Mouse (Mus musculus): ENCODE measurements around the gene Ly6f.
"Not testable (repeated sequence)": the region's sequence is repeated elsewhere in the genome, so short reads cannot be mapped to it uniquely, and the experiment has no call there.

The Ly6f gene

DNA sequence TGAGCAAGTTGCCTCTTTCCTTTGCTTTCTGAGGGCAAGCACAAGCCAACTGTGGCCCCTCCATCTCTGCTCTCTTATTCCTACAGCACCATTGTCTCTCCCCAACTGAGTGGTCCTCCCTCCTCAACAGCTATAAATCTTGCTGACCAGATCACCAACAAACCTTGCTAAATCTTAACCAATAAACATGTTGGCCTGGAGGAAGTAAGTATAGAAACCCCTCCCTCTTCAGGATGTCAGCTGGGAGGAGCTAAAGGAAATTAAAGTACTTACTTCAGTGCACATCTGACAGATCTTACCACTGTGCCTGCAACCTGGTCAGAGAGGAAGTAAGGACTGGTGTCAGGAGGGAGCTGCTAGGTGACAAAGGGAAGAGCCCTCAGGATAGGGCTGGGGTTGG, at the start of gene Ly6f:
TSS of gene Ly6f (plus strand) at position 301 of the 400 bp plus-strand sequence.
- no peak for DNase-seq (ENCODE audit: low spot score)

DNA sequence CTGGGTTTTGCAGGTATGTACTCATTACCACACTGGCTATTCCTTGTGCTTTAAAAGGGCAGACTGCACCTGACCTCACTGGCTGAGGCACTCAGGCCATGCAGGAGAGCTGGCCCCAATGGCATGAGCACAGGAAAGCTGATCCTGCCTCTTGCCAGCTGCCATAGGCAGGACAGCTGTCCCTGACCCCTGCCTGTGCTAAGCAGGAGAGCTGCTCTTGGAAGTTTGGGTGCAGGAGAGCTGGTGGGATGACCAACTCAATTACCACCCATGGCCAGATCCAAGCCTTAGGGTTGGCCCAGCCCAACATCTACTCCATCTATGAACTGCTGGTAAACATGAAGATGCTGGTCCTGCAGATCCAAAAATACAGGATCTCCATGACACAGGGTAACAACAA, 46.3 kb upstream of the Ly6f start:
- DNase-seq (ENCODE audit: low spot score) = no peak

- DNase-seq (ENCODE audit: low spot score) = no peak
Measured at GRCm38 (mm10) chr15:75237736-75238288, 30.4 kb upstream of the Ly6f start.

GRCm38 (mm10) chr15:75240558-75240957, 27.7 kb upstream of the Ly6f start:
- DNase-seq (ENCODE audit: low spot score) = no peak

DNA sequence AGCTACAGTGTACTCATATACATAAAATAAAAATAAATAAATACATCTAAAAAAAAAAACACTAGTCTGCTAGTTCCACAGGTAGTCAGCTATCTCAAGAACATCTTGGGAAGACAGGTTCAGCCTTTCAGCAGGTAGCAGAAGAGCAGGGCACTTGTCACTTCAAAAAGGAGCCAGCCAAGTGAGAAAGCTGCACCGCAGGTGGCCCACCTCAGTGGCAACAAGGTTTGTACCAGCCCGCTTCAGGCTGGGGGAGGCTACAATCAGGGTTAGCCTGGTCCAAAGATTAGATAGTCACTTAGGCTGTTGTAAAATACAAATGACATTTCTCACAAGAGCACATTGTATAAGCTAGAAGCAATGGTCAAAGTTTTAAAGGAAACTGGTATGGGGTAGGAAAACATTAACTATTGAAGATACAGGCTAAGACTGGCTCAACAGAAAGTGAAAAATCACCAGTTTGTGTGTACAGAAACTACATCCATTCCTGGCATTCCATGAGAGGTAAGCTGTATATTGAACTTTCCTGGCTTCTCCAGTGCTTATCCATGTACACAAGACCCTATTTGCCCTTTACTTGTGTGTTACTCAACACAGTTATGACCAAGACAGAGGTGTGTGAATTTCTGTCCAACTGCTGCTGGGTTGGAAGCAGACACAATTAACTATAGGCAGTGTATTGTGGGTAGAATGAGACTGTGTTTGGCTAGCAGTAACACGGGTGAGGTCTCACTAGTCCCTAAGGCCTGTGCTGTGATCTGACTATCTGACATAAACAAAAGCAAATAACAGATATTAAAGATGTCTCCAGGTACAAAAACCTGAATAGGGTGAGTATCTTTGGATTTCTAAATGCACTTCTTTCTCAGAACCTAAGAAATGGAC, 25.2 kb upstream of the Ly6f start:
- no peak for DNase-seq (ENCODE audit: low spot score)

DNA sequence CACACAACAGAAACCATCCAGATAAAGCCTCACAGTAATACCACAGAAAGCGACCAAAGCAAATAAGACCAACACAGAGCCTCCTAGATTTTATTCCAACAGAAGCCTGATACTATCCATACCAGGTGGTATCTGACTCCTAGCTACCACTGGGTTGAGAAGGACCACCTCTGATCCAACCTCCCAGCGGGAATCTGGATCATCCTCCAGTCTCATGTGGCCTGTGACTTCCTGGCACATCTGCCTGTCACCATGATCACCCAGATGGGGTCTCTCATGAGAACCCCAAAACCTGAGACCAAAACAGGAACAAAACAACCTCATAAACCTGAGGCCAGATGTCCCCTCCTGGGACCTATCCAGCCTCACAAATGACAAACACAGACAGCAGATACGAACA, 13.6 kb upstream of the Ly6f start:
- DNase-seq (ENCODE audit: low spot score) = no peak

GRCm38 (mm10) chr15:75265863-75266262, 2.4 kb upstream of the Ly6f start:
- DNase-seq (ENCODE audit: low spot score) = no peak

DNA sequence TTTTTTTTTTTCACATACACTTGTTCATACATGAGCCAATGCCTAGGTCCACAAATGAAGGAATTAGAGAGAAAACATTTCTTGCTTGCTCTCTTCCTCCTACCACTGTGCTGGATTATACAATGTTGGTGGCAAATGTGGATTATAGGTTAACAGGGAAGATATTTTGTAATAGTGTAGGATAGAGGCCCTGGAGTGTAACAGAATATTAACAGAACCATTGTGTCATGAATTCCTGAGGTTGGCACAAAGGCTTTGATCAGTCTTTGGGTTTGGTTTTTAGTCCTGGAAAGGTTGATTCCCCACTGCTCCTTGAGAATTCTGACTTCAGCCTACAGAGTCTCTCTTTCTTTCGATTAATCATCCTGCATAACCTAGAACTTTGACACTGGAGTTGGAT, 1.6 kb upstream of the Ly6f start:
- no peak for DNase-seq (ENCODE audit: low spot score)

- no peak for DNase-seq (ENCODE audit: low spot score)
Measured at GRCm38 (mm10) chr15:75268916-75269829, 952 bp downstream of the Ly6f start.

GRCm38 (mm10) chr15:75270169-75270568, 1.9 kb downstream of the Ly6f start:
- DNase-seq (ENCODE audit: low spot score) = no peak

DNA sequence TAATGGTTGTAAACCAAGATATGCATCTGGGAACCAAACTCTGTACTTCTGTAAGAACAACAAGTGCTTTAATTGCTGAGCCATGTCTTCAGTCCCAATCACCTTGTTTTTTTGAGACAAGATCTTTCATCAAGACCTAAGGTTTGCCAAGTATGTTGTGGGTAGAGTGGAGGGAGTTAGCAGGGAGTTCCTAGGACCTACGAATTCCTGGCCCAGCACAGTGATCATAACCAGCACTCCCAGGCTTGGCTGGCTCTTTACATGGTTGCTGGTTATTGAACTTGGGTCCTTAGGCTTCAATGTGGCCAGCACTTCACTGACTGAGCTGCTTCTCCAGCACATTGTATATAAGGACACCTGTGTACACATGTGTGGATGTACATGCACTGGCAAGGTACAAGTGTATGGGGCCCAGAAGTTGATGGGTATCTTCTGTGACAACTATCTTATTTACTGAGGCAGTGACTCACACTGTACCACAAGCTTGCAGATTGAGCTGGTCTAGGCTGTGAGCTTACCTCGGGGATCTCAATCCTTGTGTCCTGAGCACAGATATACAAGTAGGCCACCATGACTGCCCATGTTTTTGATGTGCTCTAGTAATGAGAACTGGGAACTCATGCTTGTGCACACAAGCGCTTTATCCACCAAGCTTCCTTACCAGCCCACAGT, 2.6 kb downstream of the Ly6f start:
- DNase-seq (ENCODE audit: low spot score) = no peak

- DNase-seq (ENCODE audit: low spot score) = no peak
Measured at GRCm38 (mm10) chr15:75271426-75271825, 3.2 kb downstream of the Ly6f start.

DNA sequence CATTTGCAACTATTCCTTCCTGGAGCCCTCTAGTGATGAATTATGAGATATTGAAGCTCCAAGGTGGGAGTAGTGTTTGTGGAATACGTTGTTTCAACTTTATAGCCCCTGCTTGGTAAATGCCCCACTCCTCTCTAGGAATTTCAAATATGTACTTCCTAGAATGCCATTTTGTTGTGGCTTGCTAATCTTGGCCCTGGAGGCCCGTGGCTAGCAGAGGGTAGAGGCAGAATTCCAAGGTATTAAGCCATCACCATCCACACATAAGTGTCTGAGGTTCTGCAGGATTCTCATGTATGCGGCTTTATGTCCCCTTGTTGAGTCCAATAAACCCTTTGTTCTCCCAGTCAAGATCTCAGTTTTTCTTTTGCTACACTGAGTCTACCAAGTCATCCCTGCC, 3.7 kb downstream of the Ly6f start:
- DNase-seq (ENCODE audit: low spot score) = no peak

GRCm38 (mm10) chr15:75281991-75282390, 13.8 kb downstream of the Ly6f start:
- not testable (repeated sequence) for DNase-seq (ENCODE audit: low spot score)

DNA sequence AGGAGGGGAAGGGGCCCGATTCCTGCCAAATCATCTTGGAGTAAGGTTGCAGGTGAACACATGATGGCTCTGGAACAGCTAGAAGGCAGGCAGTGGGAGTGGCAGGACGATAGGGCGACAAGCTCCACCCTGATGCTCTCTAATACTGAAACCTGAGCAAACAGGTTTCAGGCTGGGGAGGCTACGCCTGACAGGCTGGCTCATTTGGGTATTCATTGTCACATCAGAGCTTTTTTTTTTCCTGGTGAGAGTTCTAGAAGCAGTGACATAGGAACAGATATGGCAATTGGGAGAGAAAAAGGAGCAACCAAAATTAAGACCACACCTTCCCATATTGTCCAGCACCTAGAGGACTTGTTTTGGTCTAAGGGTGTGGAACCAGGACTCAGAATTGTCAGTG, 18.3 kb downstream of the Ly6f start:
- DNase-seq (ENCODE audit: low spot score) = not testable (repeated sequence)

DNA sequence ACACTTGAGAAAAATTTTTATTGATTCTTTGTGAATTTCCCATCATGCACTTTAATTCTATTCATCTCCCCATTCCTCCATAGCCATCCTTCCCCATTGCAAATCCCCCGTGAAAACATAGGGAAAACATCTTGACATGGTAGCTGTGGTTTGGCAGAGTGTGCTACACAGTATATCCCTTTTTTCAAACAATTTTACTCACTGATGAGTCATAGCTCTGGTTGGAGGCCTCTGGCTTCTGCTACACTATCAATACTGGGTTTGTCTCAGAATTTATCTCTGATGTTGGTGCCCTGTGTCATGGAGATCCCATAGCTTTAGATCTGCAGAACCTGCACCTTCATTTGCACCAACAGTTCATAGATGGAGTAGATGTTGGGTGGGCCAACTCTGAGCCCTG, 24.2 kb downstream of the Ly6f start:
- no peak for DNase-seq (ENCODE audit: low spot score)

DNA sequence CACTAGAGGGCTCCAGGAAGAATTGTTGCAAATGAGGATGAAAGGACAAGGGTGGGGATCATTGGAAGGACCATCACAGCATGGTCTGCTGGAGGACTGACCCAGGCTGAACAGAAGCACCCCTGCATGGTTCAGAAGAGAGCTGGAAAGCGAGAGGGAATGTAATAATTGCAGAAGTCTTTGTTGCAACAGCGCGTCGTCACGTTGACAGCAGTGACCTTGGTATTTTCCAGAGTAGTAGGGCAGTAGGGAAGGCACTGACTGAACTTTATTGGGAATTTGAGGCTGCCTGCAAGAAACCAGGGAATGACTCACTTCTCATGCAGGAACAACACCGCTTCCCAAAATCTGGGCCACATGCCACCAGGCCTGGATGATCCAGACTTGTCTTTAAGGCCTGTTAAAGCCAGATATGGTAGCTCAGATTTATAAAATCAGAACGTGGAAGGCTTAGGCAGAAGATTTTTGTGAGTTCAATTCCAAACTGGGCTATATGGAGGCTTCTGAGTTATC, 25.7 kb downstream of the Ly6f start:
- DNase-seq (ENCODE audit: low spot score) = no peak

GRCm38 (mm10) chr15:75306101-75306500, 37.9 kb downstream of the Ly6f start:
- no peak for DNase-seq (ENCODE audit: low spot score)

- DNase-seq (ENCODE audit: low spot score) = no peak
Measured at GRCm38 (mm10) chr15:75309186-75309585, 41.0 kb downstream of the Ly6f start.

GRCm38 (mm10) chr15:75309946-75310345, 41.7 kb downstream of the Ly6f start:
- no peak for DNase-seq (ENCODE audit: low spot score)

DNA sequence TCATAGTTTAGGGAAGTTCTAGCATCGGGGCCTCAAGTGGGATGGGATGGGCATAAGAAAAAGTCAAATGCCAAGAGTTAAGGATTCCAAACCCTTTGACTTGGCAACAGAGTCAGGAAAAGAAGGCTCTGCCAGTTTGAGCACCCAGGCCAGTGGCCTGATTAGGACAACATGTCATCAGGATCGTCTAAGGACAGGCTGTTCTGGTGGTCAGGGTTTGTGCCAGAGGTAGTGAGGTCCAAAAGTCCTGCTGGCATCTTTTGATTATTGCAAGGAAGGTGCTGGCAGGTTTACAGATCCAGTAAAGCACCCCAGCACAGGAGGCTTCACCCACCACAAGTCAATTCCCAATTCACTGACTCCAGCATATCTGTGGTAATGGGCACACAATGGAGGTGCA, 46.2 kb downstream of the Ly6f start:
- no peak for DNase-seq (ENCODE audit: low spot score)

DNA sequence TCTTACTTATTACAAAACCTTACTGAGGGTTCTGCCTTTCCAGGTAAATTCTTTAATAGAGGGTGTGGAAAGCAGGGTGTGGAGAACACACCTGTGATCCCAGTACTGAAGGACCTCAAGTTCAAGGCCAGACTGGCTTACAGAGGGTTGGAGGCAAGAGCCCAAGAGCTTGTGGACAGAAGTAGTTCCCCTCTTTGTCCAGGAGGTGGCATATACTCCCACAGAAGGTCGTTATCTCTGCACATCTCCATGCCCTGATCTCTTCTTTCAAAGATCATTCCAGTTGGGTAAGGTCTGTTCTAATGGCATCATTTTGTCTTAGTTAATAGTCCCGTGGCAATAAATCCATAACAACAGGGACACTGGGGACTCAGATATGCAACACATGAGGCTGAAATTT, 49.0 kb downstream of the Ly6f start:
- no peak for DNase-seq (ENCODE audit: low spot score)

Data from T-cell, adult 2 months (primary cell).